Mouse (Mus musculus): ENCODE measurements around the gene Iqschfp. TPM values are rescaled to one million over a fixed set of nuclear protein-coding genes. Genes with fewer than 3 reads are reported as not detected.

Gene Iqschfp
- polyA plus RNA-seq, 1 experiment from 2014 or later = not detected

DNA sequence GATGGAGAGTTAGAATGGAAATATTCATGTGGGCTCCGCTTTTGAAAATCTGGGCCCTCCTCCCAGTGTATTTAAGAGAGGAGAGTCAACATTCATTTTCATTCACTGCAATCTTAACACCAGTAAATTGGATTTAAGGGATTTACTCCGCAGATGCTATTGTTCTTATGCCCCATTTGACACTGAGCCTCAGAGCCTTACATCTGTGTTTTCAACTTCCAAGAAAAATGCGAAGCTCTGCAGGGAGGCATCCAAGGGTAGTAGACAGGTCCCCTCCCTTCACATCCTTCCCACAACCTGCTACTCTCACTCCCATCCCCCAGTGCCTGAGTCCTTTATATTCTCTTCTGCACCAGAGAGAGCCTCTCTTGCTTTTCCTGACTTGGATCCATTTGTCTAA is 68.1 kb downstream of the Iqschfp start:
- no peak for ATAC-seq (replicated peaks; ENCODE audit: low FRiP score)
- no peaks in the 10 kb centered on the region for H3K9me3 ChIP-seq (replicated peaks)
- 47% methylated on average over 3 of the region's 3 CpGs for WGBS
- H3K9ac ChIP-seq = no peak overlapping the region
- no peaks in the 10 kb centered on the region for H3K27me3 ChIP-seq
- H3K36me3 ChIP-seq = no peaks in the 10 kb centered on the region
- H3K27ac ChIP-seq = no peak overlapping the region
- no peak overlapping the region for H3K4me2 ChIP-seq
- H3K4me3 ChIP-seq (replicated peaks) = no peak overlapping the region
- no peaks in the 10 kb centered on the region for H3K4me1 ChIP-seq

DNA sequence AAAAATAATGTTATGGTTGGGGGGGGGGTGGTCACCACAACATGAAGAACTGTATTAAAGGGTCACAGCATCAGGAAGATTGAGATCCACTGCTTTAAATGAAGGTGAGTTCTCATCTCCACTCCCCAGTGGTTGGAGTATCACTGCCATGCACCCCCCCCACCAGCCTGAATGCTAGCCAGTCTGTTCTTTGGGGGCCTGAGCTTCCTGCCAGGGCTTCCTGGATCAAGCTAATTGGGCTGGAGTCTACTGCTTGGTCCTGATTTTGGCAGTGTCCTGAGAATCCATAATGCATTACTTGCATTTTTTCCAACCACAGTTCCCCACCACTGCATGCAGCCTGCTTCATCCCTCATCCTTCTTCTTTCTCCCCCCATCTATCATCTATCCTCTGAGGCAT is 68.7 kb downstream of the Iqschfp start:
- H3K4me3 ChIP-seq (replicated peaks) = no peak overlapping the region
- no peaks in the 10 kb centered on the region for H3K4me1 ChIP-seq
- no peaks in the 10 kb centered on the region for H3K36me3 ChIP-seq
- no peaks in the 10 kb centered on the region for H3K9me3 ChIP-seq (replicated peaks)
- H3K27me3 ChIP-seq = no peaks in the 10 kb centered on the region
- ATAC-seq (replicated peaks; ENCODE audit: low FRiP score) = no peak
- no peak overlapping the region for H3K9ac ChIP-seq
- no peak overlapping the region for H3K27ac ChIP-seq
- no peak overlapping the region for H3K4me2 ChIP-seq

DNA sequence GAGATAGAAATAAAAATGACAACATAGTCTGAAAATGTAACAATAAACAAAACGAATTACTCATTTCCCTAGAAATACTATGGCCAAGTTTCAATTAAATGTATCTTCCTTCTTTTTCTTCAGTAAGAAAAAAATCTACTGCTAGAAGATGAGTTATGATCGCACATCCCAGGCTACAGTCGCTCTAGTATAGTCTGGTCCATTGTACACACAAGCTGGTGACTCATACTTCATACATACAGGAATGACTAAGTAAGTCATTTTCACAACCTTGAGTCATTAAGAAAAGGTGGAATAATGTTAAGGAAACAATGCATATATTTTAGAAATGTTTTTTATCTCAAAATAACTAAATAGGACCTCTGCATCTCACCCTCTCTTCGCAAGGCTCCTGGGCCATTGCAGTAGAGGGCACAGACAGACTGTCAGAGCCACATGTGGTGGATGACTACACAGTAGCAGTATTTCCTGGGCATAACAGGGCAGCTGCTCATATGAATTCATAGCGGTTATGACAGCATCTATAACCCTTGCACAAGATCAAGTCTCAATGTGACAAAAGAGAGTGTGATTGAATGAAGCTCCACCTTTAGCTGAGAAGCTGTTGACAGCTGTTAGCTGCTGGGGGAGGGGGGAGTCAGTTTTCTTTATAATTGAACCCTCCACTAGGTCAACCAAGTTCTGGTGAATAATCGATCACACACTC is 70.1 kb downstream of the Iqschfp start:
- no peak overlapping the region for H3K4me2 ChIP-seq
- WGBS = 85% methylated on average over 6 of the region's 6 CpGs
- H3K27ac ChIP-seq = no peak overlapping the region
- H3K36me3 ChIP-seq = no peaks in the 10 kb centered on the region
- no peak overlapping the region for H3K9ac ChIP-seq
- no peak overlapping the region for H3K4me3 ChIP-seq (replicated peaks)
- ATAC-seq (replicated peaks; ENCODE audit: low FRiP score) = no peak
- H3K27me3 ChIP-seq = no peaks in the 10 kb centered on the region
- H3K9me3 ChIP-seq (replicated peaks) = no peaks in the 10 kb centered on the region
- no peaks in the 10 kb centered on the region for H3K4me1 ChIP-seq

- no peaks in the 10 kb centered on the region for H3K36me3 ChIP-seq
- no peaks in the 10 kb centered on the region for H3K4me1 ChIP-seq
- H3K9ac ChIP-seq = no peak overlapping the region
- WGBS = 94% methylated on average over 2 of the region's 2 CpGs
- H3K27ac ChIP-seq = no peak overlapping the region
- no peak for ATAC-seq (replicated peaks; ENCODE audit: low FRiP score)
- H3K4me3 ChIP-seq (replicated peaks) = no peak overlapping the region
- no peaks in the 10 kb centered on the region for H3K27me3 ChIP-seq
- H3K4me2 ChIP-seq = no peak overlapping the region
- 0 out of 2 replicates have a peak, but pooled peaks cover 3% of the 10 kb centered on the region for H3K9me3 ChIP-seq (replicated peaks)
Measured at GRCm38 (mm10) chr3:67974340-67974998, 82.4 kb downstream of the Iqschfp start.

DNA sequence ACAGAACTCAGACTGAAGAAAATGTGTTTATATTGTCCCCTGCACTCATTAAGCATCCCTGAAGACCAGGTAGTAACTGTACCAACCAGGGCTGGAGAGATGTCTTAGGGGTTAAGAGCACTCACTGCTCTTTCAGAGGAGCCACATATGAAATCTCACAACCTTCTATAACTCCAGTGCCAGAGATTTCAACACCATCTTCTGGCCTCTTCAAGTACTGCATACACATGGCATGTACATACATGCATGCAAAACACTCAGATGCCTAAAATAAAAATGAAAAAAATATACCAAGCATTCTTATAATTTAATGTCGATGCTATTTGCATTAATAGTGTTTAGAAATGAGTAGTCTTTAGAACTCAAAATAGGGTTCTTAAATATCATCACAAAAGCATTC is 88.0 kb downstream of the Iqschfp start:
- no peak for ATAC-seq (replicated peaks; ENCODE audit: low FRiP score)

GRCm38 (mm10) chr3:67983329-67983728 is 91.3 kb downstream of the Iqschfp start:
- no peak overlapping the region for H3K27ac ChIP-seq
- no peaks in the 10 kb centered on the region for H3K9me3 ChIP-seq (replicated peaks)
- H3K4me1 ChIP-seq = no peaks in the 10 kb centered on the region
- no peaks in the 10 kb centered on the region for H3K36me3 ChIP-seq
- no peak overlapping the region for H3K4me3 ChIP-seq (replicated peaks)
- H3K27me3 ChIP-seq = no peaks in the 10 kb centered on the region
- ATAC-seq (replicated peaks; ENCODE audit: low FRiP score) = no peak
- WGBS = 34% methylated on average over 12 of the region's 12 CpGs
- H3K9ac ChIP-seq = no peak overlapping the region
- no peak overlapping the region for H3K4me2 ChIP-seq

More for the DNA sequence above, 88.0 kb downstream of the Iqschfp start:
- no peak overlapping the region for H3K9ac ChIP-seq
- H3K27me3 ChIP-seq = no peaks in the 10 kb centered on the region
- no peaks in the 10 kb centered on the region for H3K4me1 ChIP-seq
- no peak overlapping the region for H3K4me3 ChIP-seq (replicated peaks)
- H3K4me2 ChIP-seq = no peak overlapping the region
- no peak overlapping the region for H3K27ac ChIP-seq
- no peaks in the 10 kb centered on the region for H3K9me3 ChIP-seq (replicated peaks)
- H3K36me3 ChIP-seq = no peaks in the 10 kb centered on the region
- WGBS = 81% methylated on average over 1 of the region's 1 CpGs

DNA sequence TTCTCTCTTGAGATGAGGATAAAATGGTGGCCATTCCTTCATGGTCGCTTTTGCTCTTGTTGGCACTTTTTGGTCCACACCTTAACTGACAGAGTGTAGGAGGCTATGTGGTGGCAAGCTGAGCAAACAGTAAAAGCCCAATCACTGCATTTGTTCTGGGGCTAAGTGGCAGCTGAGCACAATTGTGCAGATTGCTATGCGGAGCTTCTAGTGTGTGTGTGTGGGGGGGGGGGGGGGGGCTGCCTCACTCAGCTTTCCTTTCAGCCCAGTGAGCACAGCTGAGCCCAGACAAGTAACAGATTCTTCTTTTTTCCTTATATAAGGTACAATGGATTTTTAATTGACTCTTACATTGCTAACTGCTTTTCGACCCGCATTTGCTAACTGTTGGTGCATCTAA is 110.4 kb downstream of the Iqschfp start:
- no peak overlapping the region for H3K9ac ChIP-seq
- H3K4me2 ChIP-seq = no peak overlapping the region
- WGBS = 88% methylated on average over 4 of the region's 4 CpGs
- H3K27me3 ChIP-seq = no peaks in the 10 kb centered on the region
- no peak overlapping the region for H3K4me3 ChIP-seq (replicated peaks)
- no peak overlapping the region for H3K27ac ChIP-seq
- no peak for ATAC-seq (replicated peaks; ENCODE audit: low FRiP score)
- no peaks in the 10 kb centered on the region for H3K9me3 ChIP-seq (replicated peaks)
- H3K4me1 ChIP-seq = no peaks in the 10 kb centered on the region
- H3K36me3 ChIP-seq = no peaks in the 10 kb centered on the region

- Histone ChIP-seq H3K27me3 (0 out of 2 replicates have a peak, but pooled peaks cover 3% of the 10 kb centered on the region), H3K27ac (no peak overlapping the region), H3K4me2 (no peak overlapping the region), H3K9me3 (replicated peaks) (no peaks in the 10 kb centered on the region), H3K4me1 (no peaks in the 10 kb centered on the region), H3K36me3 (no peaks in the 10 kb centered on the region), H3K9ac (no peak overlapping the region), H3K4me3 (replicated peaks) (no peak overlapping the region)
- no peak for ATAC-seq (replicated peaks; ENCODE audit: low FRiP score)
Measured at GRCm38 (mm10) chr3:68012342-68012741, 120.3 kb downstream of the Iqschfp start.

DNA sequence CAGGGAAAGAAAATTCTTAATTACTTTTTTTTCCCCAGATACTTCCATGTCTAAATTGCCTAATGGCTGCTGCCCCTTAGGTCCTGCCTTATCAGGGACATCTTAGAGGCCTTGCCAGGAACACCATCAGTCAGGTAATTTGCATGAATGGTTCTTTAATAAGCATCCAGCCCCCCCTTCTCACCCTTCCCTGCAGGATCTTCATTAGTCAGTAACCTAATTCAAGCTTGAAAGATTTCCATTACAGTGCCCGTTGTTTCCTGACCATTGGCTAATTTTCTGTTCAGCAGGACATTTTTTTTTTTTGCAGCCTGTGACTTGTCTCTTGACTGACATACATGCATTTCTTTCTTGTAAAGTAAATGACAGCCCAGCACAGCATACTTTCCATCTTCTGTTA is 123.8 kb downstream of the Iqschfp start:
- no peaks in the 10 kb centered on the region for H3K9me3 ChIP-seq (replicated peaks)
- ATAC-seq (replicated peaks; ENCODE audit: low FRiP score) = peak; percentile 49; the same call in 1 of the 2 replicates

DNA sequence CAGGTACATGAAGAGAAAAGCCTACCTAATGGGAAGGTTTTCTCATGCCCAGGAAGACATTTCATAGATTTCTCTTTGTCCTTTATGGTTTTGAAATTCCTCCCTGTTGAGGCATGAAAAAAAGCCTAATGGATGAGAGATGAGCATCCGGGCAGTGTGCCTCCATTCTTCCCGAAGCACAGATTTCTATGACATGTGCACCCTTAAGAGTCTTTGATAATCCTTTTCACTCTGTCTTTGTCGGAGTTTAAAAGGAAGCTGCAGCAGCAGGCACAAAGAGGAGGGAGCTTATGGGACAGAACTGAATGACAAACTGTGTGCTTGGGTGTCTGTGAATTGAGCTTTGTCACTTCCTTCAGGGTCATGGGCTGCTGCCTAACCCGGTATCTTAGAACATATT is 127.4 kb downstream of the Iqschfp start:
- H3K27me3 ChIP-seq = 0 out of 2 replicates have a peak, but pooled peaks cover 3% of the 10 kb centered on the region
- H3K4me2 ChIP-seq = no peak overlapping the region
- no peak for ATAC-seq (replicated peaks; ENCODE audit: low FRiP score)
- WGBS = 72% methylated on average over 4 of the region's 4 CpGs
- no peak overlapping the region for H3K4me3 ChIP-seq (replicated peaks)
- no peak overlapping the region for H3K27ac ChIP-seq
- H3K9me3 ChIP-seq (replicated peaks) = no peaks in the 10 kb centered on the region
- H3K4me1 ChIP-seq = no peaks in the 10 kb centered on the region
- H3K36me3 ChIP-seq = no peaks in the 10 kb centered on the region
- no peak overlapping the region for H3K9ac ChIP-seq

More for the DNA sequence above, 123.8 kb downstream of the Iqschfp start:
- 0 out of 2 replicates have a peak, but pooled peaks cover 3% of the 10 kb centered on the region for H3K27me3 ChIP-seq
- no peak overlapping the region for H3K4me2 ChIP-seq
- H3K9ac ChIP-seq = no peak overlapping the region
- H3K36me3 ChIP-seq = no peaks in the 10 kb centered on the region
- H3K4me3 ChIP-seq (replicated peaks) = no peak overlapping the region
- no peak overlapping the region for H3K27ac ChIP-seq
- 45% methylated on average over 1 of the region's 1 CpGs for WGBS
- H3K4me1 ChIP-seq = no peaks in the 10 kb centered on the region

DNA sequence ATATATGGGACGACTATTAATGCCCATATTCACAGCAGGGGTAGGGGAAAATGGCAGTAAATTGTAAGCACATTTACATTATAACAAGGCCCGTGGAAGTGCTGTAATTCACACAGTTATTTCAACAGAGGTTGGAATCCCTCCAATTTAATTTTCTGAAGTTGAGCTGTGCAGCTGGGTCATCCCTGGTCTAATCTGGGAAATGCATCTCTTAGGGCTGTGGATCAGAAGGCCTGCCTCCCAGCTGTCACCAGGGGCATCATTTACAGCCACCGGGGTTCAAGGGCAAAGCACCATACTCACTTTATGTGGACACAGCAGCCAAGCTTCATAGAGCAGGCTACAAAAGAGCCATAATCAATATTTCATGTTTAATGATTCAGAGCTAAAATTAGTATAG is 144.1 kb downstream of the Iqschfp start:
- Histone ChIP-seq H3K4me1 (0 out of 2 replicates have a peak, but pooled peaks cover 2% of the 10 kb centered on the region), H3K4me2 (no peak overlapping the region), H3K27me3 (no peaks in the 10 kb centered on the region), H3K27ac (no peak overlapping the region), H3K9me3 (replicated peaks) (no peaks in the 10 kb centered on the region), H3K4me3 (replicated peaks) (no peak overlapping the region), H3K36me3 (no peaks in the 10 kb centered on the region), H3K9ac (no peak overlapping the region)
- 27% methylated on average over 3 of the region's 3 CpGs for WGBS
- ATAC-seq (replicated peaks; ENCODE audit: low FRiP score) = no peak; the same call in 1 of the 2 replicates

DNA sequence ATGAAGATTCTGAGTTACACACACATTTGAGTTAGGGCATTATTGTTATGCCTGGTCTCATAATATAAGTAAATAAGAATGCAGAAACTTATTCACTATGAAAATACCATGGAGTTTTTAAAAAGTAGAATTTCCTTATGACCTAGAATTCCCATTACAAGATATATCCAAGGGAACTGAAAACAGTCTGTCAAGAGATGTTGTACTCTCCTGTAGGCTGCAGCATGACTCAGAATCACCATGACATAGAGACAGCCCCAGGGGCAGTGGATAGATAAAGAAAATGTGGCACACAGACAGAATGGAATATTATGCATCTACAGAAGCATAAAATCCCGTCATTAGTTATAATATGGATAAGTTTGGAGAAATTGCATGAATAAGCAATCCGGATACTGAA is 150.9 kb downstream of the Iqschfp start:
- Histone ChIP-seq H3K9me3 (replicated peaks) (no peaks in the 10 kb centered on the region), H3K4me3 (replicated peaks) (no peak overlapping the region)

More for the DNA sequence above, 150.9 kb downstream of the Iqschfp start:
- H3K27ac ChIP-seq = no peak overlapping the region
- H3K36me3 ChIP-seq = no peaks in the 10 kb centered on the region
- H3K27me3 ChIP-seq = peaks cover 13% of the 10 kb centered on the region; the same call in 1 of the 2 replicates
- no peak overlapping the region for H3K9ac ChIP-seq
- H3K4me2 ChIP-seq = no peak overlapping the region
- WGBS = 91% methylated on average over 2 of the region's 2 CpGs
- H3K4me1 ChIP-seq = no peaks in the 10 kb centered on the region
- ATAC-seq (replicated peaks; ENCODE audit: low FRiP score) = no peak

Measured in kidney, embryonic 15.5 days (tissue).